Mouse (Mus musculus) left cerebral cortex, adult 18-20 months (tissue): ENCODE results near the gene Dlx1. TPM values are rescaled to one million over a fixed set of nuclear protein-coding genes. Genes with fewer than 3 reads are reported as not detected.

Experiments used
- DNase-seq, 2 experiments: peaks; one replicate each; pipeline ENCODE4 v3.0.0; 2021 to 2022; ENCODE audit warnings: low spot score in 2 of 2, mixed read lengths in 1 of 2
- total RNA-seq, 2 experiments: library from RNA; stranded (reverse); gene quantifications; 2 replicates each; pipeline ENCODE4 v1.2.3; 2021

Gene Dlx1
- total RNA-seq, 2 experiments from 2014 or later = 18.5 to 20.4 TPM

- no peak for DNase-seq
Measured at GRCm38 (mm10) chr2:71545401-71545881, 17.5 kb downstream of the Dlx1 start.

GRCm38 (mm10) chr2:71545882-71546639 lies 18.1 kb downstream of the Dlx1 start:
- DNase-seq = no peak

- DNase-seq = no peak
Measured at GRCm38 (mm10) chr2:71546640-71547071, 18.7 kb downstream of the Dlx1 start, which contains the start of gene Dlx2. TSS of gene Dlx2 (minus strand) at chr2:71546754.

- DNase-seq = peak in 1 of 2 experiments; percentile 64
Measured at GRCm38 (mm10) chr2:71547829-71548228, 19.9 kb downstream of the Dlx1 start.

- no peak for DNase-seq
Measured at GRCm38 (mm10) chr2:71550330-71550729, 22.4 kb downstream of the Dlx1 start.

- no peak for DNase-seq
Measured at GRCm38 (mm10) chr2:71551704-71552103, 23.8 kb downstream of the Dlx1 start.

GRCm38 (mm10) chr2:71556071-71556470 lies 28.2 kb downstream of the Dlx1 start:
- no peak for DNase-seq

- DNase-seq = no peak
Measured at GRCm38 (mm10) chr2:71566466-71566865, 38.6 kb downstream of the Dlx1 start.

GRCm38 (mm10) chr2:71573736-71574135 lies 45.8 kb downstream of the Dlx1 start:
- DNase-seq = no peak

GRCm38 (mm10) chr2:71577059-71577458 lies 49.1 kb downstream of the Dlx1 start:
- no peak for DNase-seq

GRCm38 (mm10) chr2:71580632-71581466 lies 52.9 kb downstream of the Dlx1 start:
- peak; percentile 51 to 59 for DNase-seq

- no peak for DNase-seq
Measured at GRCm38 (mm10) chr2:71581488-71581887, 53.6 kb downstream of the Dlx1 start.

Other genes with a start within 250 kb of the Dlx1 start
- 100 to 1,000 TPM; 152 to 167 TPM for gene Slc25a12, start 160.4 kb upstream of the Dlx1 start, total RNA-seq
- 10 to 100 TPM; 20.5 to 20.8 TPM for gene Hat1, start 139.2 kb upstream of the Dlx1 start, total RNA-seq
- 10 to 100 TPM; 15.2 to 17.2 TPM for gene Metap1d, start 74.8 kb upstream of the Dlx1 start, total RNA-seq
- gene Dlx2, start 18.6 kb downstream of the Dlx1 start, total RNA-seq = 1 to 10 TPM; 4.7 to 6.7 TPM
- gene Itga6, start 217.5 kb downstream of the Dlx1 start, total RNA-seq = 10 to 100 TPM; 24.9 to 25.2 TPM